Mouse (Mus musculus) kidney, adult 11 months (tissue): ENCODE data around the gene Icam1.
A peak's percentile ranks its signal among the peaks of the same experiment; 100 is the strongest.

Experiments used
- DNase-seq: peaks from one replicate; pipeline ENCODE4 v3.0.0; 2022

Icam1 gene

GRCm38 (mm10) chr9:21015571-21016130, at the start of gene Icam1:
Gene Icam1 (plus strand): TSS chr9:21015985.
- DNase-seq = peak; percentile 82

GRCm38 (mm10) chr9:20966008-20966407, 49.8 kb upstream of the Icam1 start:
- DNase-seq = no peak

GRCm38 (mm10) chr9:20966747-20967146, 49.0 kb upstream of the Icam1 start:
- no peak for DNase-seq

DNA sequence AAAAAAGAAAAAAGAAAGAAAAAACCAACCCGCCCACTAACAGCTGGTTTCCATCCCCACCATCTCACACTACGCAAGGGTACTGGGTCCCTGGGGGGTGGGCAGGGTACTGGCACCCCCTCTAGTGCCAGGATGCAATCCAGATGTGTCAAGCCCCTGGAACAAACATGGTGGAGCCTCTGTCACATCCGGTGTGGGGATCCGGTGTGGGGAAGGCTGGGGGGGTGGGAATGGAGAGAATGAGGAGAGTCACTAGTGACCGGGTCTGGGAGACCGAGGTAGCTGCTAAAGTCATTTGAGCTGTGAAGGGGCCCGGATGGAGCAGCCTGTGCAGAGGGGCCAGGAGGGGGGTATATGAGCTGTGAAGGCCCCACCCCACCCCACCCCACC, 44.0 kb upstream of the Icam1 start:
- no peak for DNase-seq

DNA sequence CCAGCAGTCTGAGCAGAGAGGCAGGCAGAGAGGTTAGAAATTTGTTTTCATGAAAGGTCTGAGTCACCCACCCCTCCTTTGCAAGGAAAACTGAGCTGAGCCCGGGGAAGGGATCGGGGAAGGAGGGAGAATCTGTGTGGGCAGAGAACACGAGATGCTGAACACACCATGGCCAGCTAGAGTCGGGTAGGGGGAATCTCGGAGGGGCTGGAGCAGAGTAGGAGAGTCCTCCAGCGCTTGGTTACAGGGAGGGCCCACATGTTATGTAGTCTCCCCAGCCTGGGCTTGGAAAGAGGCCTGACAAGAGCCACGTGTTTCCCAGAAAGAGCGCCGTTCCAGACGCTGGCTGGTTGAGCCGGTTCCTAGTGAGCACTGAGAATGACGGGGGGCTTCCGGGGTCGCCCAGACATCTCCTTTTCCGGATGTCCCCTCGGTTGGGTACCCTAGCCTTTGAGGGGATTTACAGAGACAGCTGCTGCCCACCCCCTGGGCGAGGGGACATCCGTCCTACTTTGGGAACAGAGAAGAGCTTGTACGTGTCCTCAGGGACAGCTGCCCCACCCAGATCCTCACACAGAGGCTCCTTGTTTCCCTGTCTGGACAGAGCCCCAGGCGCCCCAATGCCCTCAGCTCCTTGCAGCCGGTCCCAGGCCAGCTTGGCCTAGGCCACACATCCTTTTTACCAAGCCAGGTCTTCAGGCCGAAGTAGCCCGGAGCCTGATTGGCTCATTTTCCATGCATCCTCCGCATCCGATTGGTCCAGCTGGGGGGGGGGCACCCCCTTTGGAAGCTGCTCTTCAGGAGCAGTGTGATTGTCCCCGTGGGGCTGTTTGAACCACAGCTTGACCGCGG, 43.4 kb upstream of the Icam1 start:
- DNase-seq = peak; percentile 38

- no peak for DNase-seq
Measured at GRCm38 (mm10) chr9:20973001-20973681, 42.6 kb upstream of the Icam1 start.

GRCm38 (mm10) chr9:20973682-20974075, 42.1 kb upstream of the Icam1 start:
- DNase-seq = no peak

- no peak for DNase-seq
Measured at GRCm38 (mm10) chr9:20975431-20976215, 40.2 kb upstream of the Icam1 start.

GRCm38 (mm10) chr9:20976216-20976960, 39.4 kb upstream of the Icam1 start, which contains the start of gene S1pr2:
Gene S1pr2 (minus strand): TSS chr9:20976781.
- peak; percentile 74 for DNase-seq

DNA sequence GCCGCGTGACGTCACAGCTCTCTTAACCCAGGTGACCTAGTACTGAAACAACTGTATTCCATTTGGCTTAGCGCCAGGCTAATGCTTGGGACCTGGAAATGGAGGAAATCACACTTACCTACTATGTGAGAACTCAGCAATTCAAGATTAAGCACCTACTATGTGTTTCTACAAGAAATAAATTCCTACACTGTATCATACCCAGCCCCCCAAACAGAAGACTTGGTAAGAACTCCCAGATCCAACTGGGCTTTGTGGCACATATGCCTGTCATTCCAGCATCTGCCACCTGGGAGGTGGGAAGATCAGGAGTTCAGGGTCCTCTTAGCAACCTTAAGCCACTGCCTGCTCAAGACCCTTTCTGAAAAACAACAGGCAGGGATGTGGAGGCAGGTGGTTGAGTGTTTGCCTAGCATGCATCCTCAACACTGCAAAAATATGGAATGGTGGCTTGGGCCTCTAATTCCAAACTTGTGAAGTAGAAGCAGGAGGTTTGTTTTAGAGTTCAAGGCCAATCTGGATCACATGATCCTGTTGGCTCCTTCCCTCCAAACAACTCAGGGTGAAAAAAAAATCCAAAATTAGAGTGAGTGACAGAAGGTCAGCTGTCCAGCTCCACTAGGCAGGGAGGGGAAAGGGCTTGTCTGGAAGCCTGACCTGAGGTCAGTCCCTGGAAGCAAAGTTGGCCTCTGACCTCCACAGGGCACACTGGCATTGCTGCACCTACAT, 38.7 kb upstream of the Icam1 start:
- DNase-seq = no peak

DNA sequence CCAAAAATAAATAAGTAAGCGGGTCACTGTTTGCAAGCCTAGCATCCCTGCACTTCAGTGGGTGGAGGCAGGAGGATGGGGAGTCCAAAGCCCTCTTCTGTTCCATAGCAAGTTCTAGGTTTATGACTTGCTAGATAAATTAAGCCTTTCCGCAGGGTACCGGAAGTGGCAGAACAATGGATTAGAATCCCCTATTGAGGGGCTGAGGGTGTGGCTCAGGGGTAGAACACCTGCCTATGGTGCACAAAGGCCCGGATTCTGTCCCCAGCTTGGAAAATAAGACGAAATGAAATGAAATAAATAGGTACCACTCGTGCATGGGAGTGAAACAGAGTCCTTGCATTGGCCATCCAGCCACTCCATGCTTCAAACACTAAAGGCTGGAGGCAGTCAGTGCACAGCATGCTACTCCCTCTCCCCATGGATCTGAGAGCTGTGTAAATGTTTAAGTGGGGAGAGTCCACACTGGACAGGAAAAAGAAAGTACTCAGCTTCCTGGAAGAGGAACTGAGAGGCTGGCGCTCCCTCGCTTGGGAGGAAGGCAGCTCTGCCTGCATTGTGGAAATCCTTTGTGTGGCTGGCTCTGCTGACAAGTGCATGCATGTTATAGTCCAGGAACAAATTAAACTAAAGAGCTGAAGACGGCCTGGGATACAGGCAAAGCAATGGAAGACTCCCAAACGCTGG, 37.2 kb upstream of the Icam1 start:
- DNase-seq = no peak

DNA sequence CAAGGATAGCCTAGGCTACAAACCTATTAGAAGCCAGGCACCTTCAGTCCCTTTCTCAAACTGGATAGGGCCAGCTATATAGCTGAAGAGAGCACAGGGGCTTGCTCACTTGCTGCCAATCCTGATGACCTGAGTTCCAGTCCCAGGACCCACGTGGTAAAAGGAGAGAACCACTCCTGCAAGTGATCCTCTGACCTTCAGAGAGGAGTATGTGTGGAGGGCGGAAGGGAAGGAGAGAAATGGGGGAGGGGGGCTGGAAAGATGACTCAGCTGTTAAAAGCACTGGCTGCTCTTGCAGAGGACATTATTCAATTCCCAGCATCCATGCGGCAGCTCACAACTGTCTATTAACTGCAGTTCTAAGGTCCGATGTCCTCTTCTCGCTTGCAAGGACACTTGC, 36.6 kb upstream of the Icam1 start:
- DNase-seq = no peak

DNA sequence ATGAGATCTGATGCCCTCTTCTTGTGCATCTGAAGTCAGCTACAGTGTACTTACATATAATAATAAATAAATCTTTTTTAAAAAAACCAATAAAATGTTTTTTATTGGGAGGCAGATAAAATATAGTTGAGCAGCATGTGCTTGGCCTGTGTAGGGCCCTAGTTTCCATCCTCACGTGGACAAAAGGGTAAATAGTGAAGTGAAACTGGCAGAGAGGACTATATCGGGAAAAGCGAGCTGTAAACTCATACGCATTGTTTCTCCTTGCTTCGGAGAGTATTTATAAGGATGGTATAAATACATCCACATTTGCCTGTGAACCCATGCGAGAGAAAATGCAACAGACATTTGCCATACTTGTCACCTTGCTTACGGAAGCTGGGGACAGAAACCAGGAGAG, 36.0 kb upstream of the Icam1 start:
- no peak for DNase-seq

GRCm38 (mm10) chr9:20982171-20982570, 33.6 kb upstream of the Icam1 start:
- DNase-seq = no peak

DNA sequence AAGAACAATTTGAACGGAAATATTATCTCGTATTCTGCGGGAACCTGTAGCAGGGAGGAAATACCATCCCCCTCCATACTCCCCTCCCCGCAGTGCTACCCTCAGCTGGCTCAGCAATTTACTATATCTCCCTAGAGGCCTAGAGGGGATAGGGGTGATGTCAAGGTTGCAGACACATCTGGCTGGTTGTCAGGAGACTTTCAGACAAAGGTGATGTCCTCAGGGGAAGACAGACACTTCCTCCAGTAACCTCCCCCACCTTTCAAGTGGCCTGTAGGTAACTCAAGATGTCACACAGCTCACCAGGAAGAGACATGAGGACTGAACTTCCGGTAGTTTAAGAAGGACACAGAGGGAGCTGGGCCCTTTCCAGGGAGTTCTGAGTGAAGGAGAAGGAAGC, 32.6 kb upstream of the Icam1 start:
- no peak for DNase-seq

- no peak for DNase-seq
Measured at GRCm38 (mm10) chr9:20986952-20987686, 28.7 kb upstream of the Icam1 start.

DNA sequence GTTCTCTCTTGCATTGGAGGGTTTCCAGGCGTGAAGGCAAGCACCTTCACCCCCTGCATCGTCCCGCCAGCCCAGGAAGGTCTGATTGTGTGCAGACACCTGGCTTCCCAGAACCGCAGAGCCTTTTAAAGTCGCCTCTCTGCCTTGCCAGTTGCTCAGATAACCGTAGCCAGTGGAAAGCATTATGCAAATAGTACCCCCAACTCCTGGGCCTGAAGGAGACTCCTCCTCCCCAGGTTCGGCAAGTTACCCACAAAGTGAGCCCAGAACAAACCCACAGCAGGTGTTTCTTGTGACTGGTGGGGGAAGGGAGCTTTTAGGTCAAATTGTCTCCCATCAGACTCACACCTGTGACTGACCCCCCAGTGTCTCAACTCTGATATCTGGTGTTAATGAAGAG, 27.8 kb upstream of the Icam1 start:
- no peak for DNase-seq

- peak; percentile 61 for DNase-seq
Measured at GRCm38 (mm10) chr9:20990861-20991260, 24.9 kb upstream of the Icam1 start.

- no peak for DNase-seq
Measured at GRCm38 (mm10) chr9:20991587-20991986, 24.2 kb upstream of the Icam1 start.

- DNase-seq = no peak
Measured at GRCm38 (mm10) chr9:20993165-20993898, 22.5 kb upstream of the Icam1 start.
